Mouse (Mus musculus): ENCODE results near the gene Zcwpw1. TPM values are rescaled to one million over a fixed set of nuclear protein-coding genes. Genes with fewer than 3 reads are reported as not detected.
"Not testable (repeated sequence)": the region's sequence is repeated elsewhere in the genome, so short reads cannot be mapped to it uniquely, and the experiment has no call there.

The Zcwpw1 gene
- polyA plus RNA-seq, 1 experiment: 12.4 TPM

DNA sequence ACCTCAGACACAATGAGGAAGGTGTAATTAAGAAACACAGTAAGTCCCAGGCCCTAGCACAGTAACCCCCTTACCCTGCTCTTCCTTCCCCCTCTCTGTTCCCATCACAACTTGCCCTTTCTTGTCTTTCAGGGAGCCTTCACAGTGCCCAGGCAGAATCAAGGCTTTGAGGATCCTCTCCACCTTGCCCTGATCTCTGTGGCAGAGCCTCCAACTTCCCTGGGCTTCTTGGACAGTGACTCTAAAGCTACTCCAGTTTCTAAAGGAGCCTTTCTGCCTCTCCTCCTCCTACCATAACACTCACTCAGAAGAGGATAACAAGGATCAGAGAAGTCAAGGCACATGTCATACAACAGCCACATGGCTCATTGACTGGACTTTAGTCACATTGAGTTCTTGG, 49.0 kb downstream of the Zcwpw1 start:
- Histone ChIP-seq H3K4me1 (ENCODE audit: control insufficient read depth, insufficient read depth, low read length) (no peaks in the 10 kb centered on the region), H3K4me3 (replicated peaks; ENCODE audit: insufficient read depth, low read depth, low read length) (no peak overlapping the region), H3K27ac (ENCODE audit: insufficient read depth, low read length) (no peak overlapping the region), H3K27me3 (ENCODE audit: control insufficient read depth, insufficient read depth, low read length) (no peaks in the 10 kb centered on the region)
- no peak for DNase-seq
- TF ChIP-seq CTCF (IDR thresholded peaks at IDR 0.05; ENCODE audit: borderline replicate concordance, insufficient read depth, low read depth, low read length): no peak
- no peak for TF ChIP-seq POLR2A (IDR thresholded peaks at IDR 0.05; ENCODE audit: borderline replicate concordance, insufficient read depth, low read length)

- not testable (repeated sequence) for H3K27me3 ChIP-seq (ENCODE audit: control insufficient read depth, insufficient read depth, low read length); H3K4me1 ChIP-seq (ENCODE audit: control insufficient read depth, insufficient read depth, low read length); H3K27ac ChIP-seq (ENCODE audit: insufficient read depth, low read length); H3K4me3 ChIP-seq (replicated peaks; ENCODE audit: insufficient read depth, low read depth, low read length); DNase-seq
These were observed 49.5 kb downstream of the Zcwpw1 start for GRCm38 (mm10) chr5:137837110-137837509.

DNA sequence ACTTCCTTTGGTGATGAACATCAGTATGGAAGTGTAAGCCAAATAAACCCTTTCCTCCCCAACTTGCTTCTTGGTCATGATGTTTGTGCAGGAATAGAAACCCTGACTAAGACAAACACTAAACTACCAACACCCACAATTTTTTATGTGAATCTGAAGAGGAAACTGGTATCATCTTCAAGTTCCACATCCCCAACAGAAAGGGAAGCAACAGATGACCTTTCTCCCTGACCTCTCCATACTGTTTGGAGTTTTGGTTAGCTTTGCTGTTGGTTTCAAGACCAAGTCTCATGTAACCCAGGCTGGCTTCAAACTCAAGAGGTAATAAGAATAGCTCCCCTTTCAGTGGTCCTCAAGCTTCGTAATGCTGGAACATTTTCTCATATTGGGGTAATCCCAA, 62.7 kb downstream of the Zcwpw1 start:
- 84% methylated on average over 1 of the region's 1 CpGs for WGBS
- not testable (repeated sequence) for H3K4me3 ChIP-seq (replicated peaks; ENCODE audit: insufficient read depth, low read depth, low read length); H3K27ac ChIP-seq (ENCODE audit: insufficient read depth, low read length); DNase-seq; H3K4me1 ChIP-seq (ENCODE audit: control insufficient read depth, insufficient read depth, low read length); H3K27me3 ChIP-seq (ENCODE audit: control insufficient read depth, insufficient read depth, low read length)

DNA sequence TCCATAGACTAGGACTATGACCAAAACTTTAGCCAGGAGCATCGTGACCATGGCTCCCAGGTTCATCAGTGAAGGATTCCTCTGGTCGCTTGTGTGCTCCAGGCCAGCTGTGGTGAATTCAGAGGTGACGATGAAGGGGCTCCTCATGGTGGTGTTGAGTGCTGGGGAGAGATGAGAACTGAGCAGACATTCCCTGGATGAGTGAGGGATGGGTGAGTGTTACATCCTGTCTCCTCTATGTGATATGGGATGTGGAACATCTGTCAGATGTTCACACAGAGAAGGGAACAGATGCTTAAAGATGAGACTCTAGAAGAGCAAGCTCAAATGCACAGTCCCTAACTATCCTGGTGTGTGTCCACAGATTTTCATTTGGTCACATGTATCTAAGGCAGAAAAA, 67.3 kb downstream of the Zcwpw1 start:
- not testable (repeated sequence) for H3K4me1 ChIP-seq (ENCODE audit: control insufficient read depth, insufficient read depth, low read length); H3K27ac ChIP-seq (ENCODE audit: insufficient read depth, low read length)
- WGBS: 79% methylated on average over 3 of the region's 3 CpGs

DNA sequence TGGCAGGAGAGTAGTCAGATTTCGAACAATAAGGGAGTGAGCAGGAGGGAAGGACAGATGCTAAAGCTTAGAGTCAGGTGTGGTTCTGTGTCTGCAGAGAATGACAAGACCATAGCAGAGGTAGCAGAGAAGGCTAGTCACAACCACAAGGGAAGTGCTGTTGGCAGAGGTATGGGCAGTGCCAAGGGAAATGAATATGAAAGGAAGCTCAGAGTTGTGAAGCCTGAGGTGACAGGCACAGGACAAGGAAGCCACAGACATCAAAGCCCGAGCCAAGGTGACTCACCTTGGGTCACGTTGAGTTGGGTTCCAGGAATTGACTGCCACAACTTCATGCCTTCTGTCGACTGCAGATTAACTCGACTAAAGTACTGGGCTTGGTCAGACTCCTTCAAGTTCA, 69.3 kb downstream of the Zcwpw1 start:
- H3K4me1 ChIP-seq (ENCODE audit: control insufficient read depth, insufficient read depth, low read length); H3K4me3 ChIP-seq (replicated peaks; ENCODE audit: insufficient read depth, low read depth, low read length); H3K27me3 ChIP-seq (ENCODE audit: control insufficient read depth, insufficient read depth, low read length); DNase-seq; H3K27ac ChIP-seq (ENCODE audit: insufficient read depth, low read length): not testable (repeated sequence)
- 70% methylated on average over 5 of the region's 5 CpGs for WGBS

More for the DNA sequence above, 67.3 kb downstream of the Zcwpw1 start:
- not testable (repeated sequence) for H3K4me3 ChIP-seq (replicated peaks; ENCODE audit: insufficient read depth, low read depth, low read length); H3K27me3 ChIP-seq (ENCODE audit: control insufficient read depth, insufficient read depth, low read length); DNase-seq

GRCm38 (mm10) chr5:137857960-137858710, 70.5 kb downstream of the Zcwpw1 start, which contains the start of gene Pilrb1:
Pilrb1 (minus strand) TSS chr5:137858106.
- H3K4me3 ChIP-seq (replicated peaks; ENCODE audit: insufficient read depth, low read depth, low read length); H3K27me3 ChIP-seq (ENCODE audit: control insufficient read depth, insufficient read depth, low read length); H3K27ac ChIP-seq (ENCODE audit: insufficient read depth, low read length); DNase-seq; H3K4me1 ChIP-seq (ENCODE audit: control insufficient read depth, insufficient read depth, low read length): not testable (repeated sequence)
- 70% methylated on average over 2 of the region's 2 CpGs for WGBS

- H3K27me3 ChIP-seq (ENCODE audit: control insufficient read depth, insufficient read depth, low read length); H3K4me3 ChIP-seq (replicated peaks; ENCODE audit: insufficient read depth, low read depth, low read length); H3K4me1 ChIP-seq (ENCODE audit: control insufficient read depth, insufficient read depth, low read length); DNase-seq; H3K27ac ChIP-seq (ENCODE audit: insufficient read depth, low read length): not testable (repeated sequence)
- 87% methylated on average over 1 of the region's 1 CpGs for WGBS
These were observed 76.4 kb downstream of the Zcwpw1 start for GRCm38 (mm10) chr5:137864008-137864407.

DNA sequence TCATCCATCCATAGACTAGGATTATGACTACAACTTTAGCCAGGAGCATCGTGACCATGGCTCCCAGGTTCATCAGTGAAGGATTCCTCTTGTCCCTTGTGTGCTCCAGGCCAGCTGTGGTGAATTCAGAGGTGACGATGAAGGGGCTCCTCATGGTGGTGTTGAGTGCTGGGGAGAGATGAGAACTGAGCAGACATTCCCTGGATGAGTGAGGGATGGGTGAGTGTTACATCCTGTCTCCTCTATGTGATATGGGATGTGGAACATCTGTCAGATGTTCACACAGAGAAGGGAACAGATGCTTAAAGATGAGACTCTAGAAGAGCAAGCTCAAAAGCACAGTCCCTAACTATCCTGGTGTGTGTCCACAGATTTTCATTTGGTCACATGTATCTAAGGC, 81.0 kb downstream of the Zcwpw1 start:
- not testable (repeated sequence) for H3K27ac ChIP-seq (ENCODE audit: insufficient read depth, low read length); H3K4me3 ChIP-seq (replicated peaks; ENCODE audit: insufficient read depth, low read depth, low read length); H3K27me3 ChIP-seq (ENCODE audit: control insufficient read depth, insufficient read depth, low read length); H3K4me1 ChIP-seq (ENCODE audit: control insufficient read depth, insufficient read depth, low read length); DNase-seq
- WGBS: 69% methylated on average over 2 of the region's 2 CpGs

DNA sequence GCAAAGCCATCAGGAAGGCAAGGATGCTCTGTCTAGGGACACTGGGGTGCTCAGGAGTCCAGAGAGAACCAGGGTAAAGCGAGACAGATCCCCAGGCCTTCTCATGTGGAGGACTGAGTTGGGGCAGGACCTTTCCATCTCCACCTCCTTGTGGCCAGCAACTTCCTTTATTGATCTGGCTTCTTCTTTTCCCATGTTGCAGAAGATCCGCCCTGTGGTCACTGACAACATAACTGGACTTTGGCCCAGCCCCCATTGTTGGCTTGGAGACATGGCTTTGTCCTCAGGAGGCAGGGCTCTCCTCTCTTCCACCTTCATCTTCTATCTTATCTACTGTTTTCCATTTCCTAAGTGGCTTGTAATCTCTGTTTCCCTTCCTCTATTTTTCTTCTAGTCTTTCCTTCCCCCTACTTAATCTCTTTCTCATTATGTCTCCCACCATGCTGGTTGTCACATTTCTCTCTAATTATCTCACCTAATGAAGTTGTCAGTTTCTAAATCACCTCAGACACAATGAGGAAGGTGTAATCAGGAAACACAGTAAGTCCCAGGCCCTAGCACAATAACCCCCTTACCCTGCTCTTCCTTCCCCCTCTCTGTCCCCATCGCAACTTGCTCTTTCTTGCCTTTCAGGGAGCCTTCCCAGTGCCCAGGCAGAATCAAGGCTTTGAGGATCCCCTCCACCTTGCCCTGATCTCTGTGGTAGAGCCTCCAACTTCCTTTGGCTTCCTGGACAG, 84.2 kb downstream of the Zcwpw1 start, which contains the start of gene Pilrb2:
Gene Pilrb2 (minus strand): TSS at position 172 of the 737 bp plus-strand sequence.
- H3K27me3 ChIP-seq (ENCODE audit: control insufficient read depth, insufficient read depth, low read length); H3K4me3 ChIP-seq (replicated peaks; ENCODE audit: insufficient read depth, low read depth, low read length); H3K4me1 ChIP-seq (ENCODE audit: control insufficient read depth, insufficient read depth, low read length); H3K27ac ChIP-seq (ENCODE audit: insufficient read depth, low read length); DNase-seq: not testable (repeated sequence)
- 68% methylated on average over 3 of the region's 3 CpGs for WGBS

Other genes with a start within 250 kb of the Zcwpw1 start
- gene Actl6b, start 234.3 kb upstream of the Zcwpw1 start, polyA plus RNA-seq (2012; rRNA removed): 125 and 135 TPM in 2 replicates
- gene Tfr2, start 218.0 kb upstream of the Zcwpw1 start, polyA plus RNA-seq (2012; rRNA removed): 6.7 and 6.8 TPM in 2 replicates
- 56.0 and 61.7 TPM in 2 replicates for gene Mospd3, start 186.7 kb upstream of the Zcwpw1 start, polyA plus RNA-seq (2012; rRNA removed)
- 11.3 and 15.1 TPM in 2 replicates for gene Pcolce, start 174.0 kb upstream of the Zcwpw1 start, polyA plus RNA-seq (2012; rRNA removed)
- 0.25 and 0.31 TPM in 2 replicates for gene Fbxo24, start 158.8 kb upstream of the Zcwpw1 start, polyA plus RNA-seq (2012; rRNA removed)
- 14.4 and 14.8 TPM in 2 replicates for gene Lrch4, start 158.7 kb upstream of the Zcwpw1 start, polyA plus RNA-seq (2012; rRNA removed)
- 8.1 and 9.9 TPM in 2 replicates for gene Gm20605, start 158.6 kb upstream of the Zcwpw1 start, polyA plus RNA-seq (2012; rRNA removed)
- gene Sap25, start 146.5 kb upstream of the Zcwpw1 start, polyA plus RNA-seq (2012; rRNA removed): 17.1 and 19.7 TPM in 2 replicates
- 0.17 and 0.18 TPM in 2 replicates for gene Irs3, start 142.1 kb upstream of the Zcwpw1 start, polyA plus RNA-seq (2012; rRNA removed)
- gene Agfg2, start 103.1 kb upstream of the Zcwpw1 start, polyA plus RNA-seq (2012; rRNA removed): 39.8 and 41.3 TPM in 2 replicates
- 59.1 and 60.7 TPM in 2 replicates for gene Nyap1, start 46.2 kb upstream of the Zcwpw1 start, polyA plus RNA-seq (2012; rRNA removed)
- 465 and 497 TPM in 2 replicates for gene Tsc22d4, start 42.1 kb upstream of the Zcwpw1 start, polyA plus RNA-seq (2012; rRNA removed)
- 47.0 and 48.2 TPM in 2 replicates for gene Ppp1r35, start 8.9 kb upstream of the Zcwpw1 start, polyA plus RNA-seq (2012; rRNA removed)
- gene Mepce, start 143 bp upstream of the Zcwpw1 start, polyA plus RNA-seq (2012; rRNA removed): 38.9 and 41.9 TPM in 2 replicates
- 0.41 TPM in 2 replicates for gene Pilra, start 48.5 kb downstream of the Zcwpw1 start, polyA plus RNA-seq (2012; rRNA removed)
- gene Pilrb1, start 70.3 kb downstream of the Zcwpw1 start, polyA plus RNA-seq (2012; rRNA removed): not detected in 2 replicates
- 0.11 and 0.23 TPM in 2 replicates for gene Pilrb2, start 84.0 kb downstream of the Zcwpw1 start, polyA plus RNA-seq (2012; rRNA removed)
- gene Cyp3a13, start 133.8 kb downstream of the Zcwpw1 start, polyA plus RNA-seq (2012; rRNA removed): 2.9 TPM in 2 replicates
- 75.6 and 85.7 TPM in 2 replicates for gene Gjc3, start 175.3 kb downstream of the Zcwpw1 start, polyA plus RNA-seq (2012; rRNA removed)
- 0.08 and 0.21 TPM in 2 replicates for gene Azgp1, start 193.7 kb downstream of the Zcwpw1 start, polyA plus RNA-seq (2012; rRNA removed)
- gene Smok3a, start 233.5 kb downstream of the Zcwpw1 start, polyA plus RNA-seq (2012; rRNA removed): not detected in 2 replicates
- gene Smok3b, start 233.6 kb downstream of the Zcwpw1 start, polyA plus RNA-seq (2012; rRNA removed): not detected in 2 replicates

Measured in cerebellum, adult 2 months (tissue).